Mouse (Mus musculus) olfactory bulb, adult 2 months (tissue): ENCODE measurements at regions not wholly inside any gene's neighbourhood (a gene's known extent, or its start where the extent isn't known, plus 50 kb on each side); places are given as distances from the start of the nearest gene placed in this dataset.

Experiments
- CTCF ChIP-seq: fragments of 200-500 bp; IDR thresholded peaks from 2 replicates; pipeline ENCODE4 v1.5.1; 2012; ENCODE audit warnings: low read depth, mild to moderate bottlenecking, low read length, moderate library complexity; ENCODE audit not compliant: insufficient read depth
- POLR2A ChIP-seq: fragments of 200-500 bp; IDR thresholded peaks from 2 replicates; pipeline ENCODE4 v1.6.1; 2012; ENCODE audit warnings: mild to moderate bottlenecking, low read depth, low read length, moderate library complexity; ENCODE audit not compliant: insufficient read depth

- TF ChIP-seq CTCF (no peak), POLR2A (no peak)
These were observed 78.2 kb upstream of the Pik3cg start for GRCm38 (mm10) chr12:32286652-32287051.
